ENCODE assay signal across 15 mouse cellular contexts in the genomic region with DNA sequence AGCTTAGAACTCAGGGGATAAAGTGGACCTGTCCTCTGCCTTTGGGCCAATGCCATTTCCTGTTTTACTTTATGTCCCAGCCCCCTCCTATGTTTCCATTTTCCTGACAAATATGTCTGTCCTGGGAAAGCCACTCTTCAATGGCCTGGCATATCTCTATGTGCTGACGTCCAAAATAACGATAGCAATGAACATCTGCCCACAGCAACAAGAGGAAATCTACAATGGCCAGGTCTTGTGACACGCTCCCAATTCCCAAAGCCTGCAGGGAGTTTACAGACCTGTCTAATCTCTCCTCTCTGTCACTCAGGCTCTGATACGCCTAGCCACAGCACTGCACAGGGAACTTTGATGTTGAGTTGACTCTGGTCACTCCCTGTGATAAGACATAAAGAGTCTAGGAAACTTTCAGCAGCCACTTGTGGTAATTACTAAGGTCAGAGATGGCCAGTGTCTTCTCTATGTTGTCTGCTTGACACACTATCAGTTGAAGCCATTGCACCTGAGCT.
DNase-seq lines count a peak whose midpoint lies in the region; ATAC-seq and TF ChIP-seq lines count a peak whose summit lies in the region.
"Had no signal": no experiment of that assay in that cellular context is flagged by ENCODE, and none has a peak within 500 bp of the region (broad histone marks: within the 10 kb centered on the region; RNA-seq: fewer than 3 reads in every experiment).

No protein-coding gene starts in this region.

- ATAC-seq in heart, embryonic 15.5 days (replicated peaks; ENCODE audit: insufficient number of reproducible peaks, insufficient read depth, low FRiP score, low read depth), result peak; percentile 41
- peak; percentile 34; the same call in 1 of the 2 replicates for ATAC-seq in lung, embryonic 16.5 days (ENCODE audit: low read depth)
- ATAC-seq: forebrain, postnatal 0 days; intestine, embryonic 15.5 days had no signal

- no peak for DNase-seq in gastrocnemius, adult 2 months
- DNase-seq in gastrocnemius, postnatal 25 days, result no peak
- no peak for DNase-seq in heart, postnatal 10 days
- no peak for DNase-seq in lung, adult 2 months
- no peak for DNase-seq in spleen, postnatal 36 days (ENCODE audit: low spot score in 2 of 2)
- DNase-seq: adrenal gland, postnatal 25 days; cerebellum, adult 18-20 months; forebrain, postnatal 0 days; right cerebral cortex, postnatal 25 days had no signal

- peak overlapping the region; percentile 33 for H3K27ac ChIP-seq in gastrocnemius, adult 2 months
- H3K27ac ChIP-seq in heart, embryonic 15.5 days, result peak overlapping the region; percentile 43
- H3K27ac ChIP-seq in lung, embryonic 16.5 days (ENCODE audit: low read length), result peak overlapping the region; percentile 42; the same call in 1 of the 2 replicates
- H3K27ac ChIP-seq: forebrain, embryonic 10.5 days; hindbrain, embryonic 14.5 days; intestine, embryonic 15.5 days; liver, embryonic 14.5 days had no signal

- H3K4me1 ChIP-seq in heart, embryonic 15.5 days (replicated peaks), result peaks cover 12% of the 10 kb centered on the region
- peaks cover 2% of the 10 kb centered on the region; the same call in 1 of the 2 replicates for H3K4me1 ChIP-seq in lung, embryonic 16.5 days (replicated peaks; ENCODE audit: control insufficient read depth, insufficient read depth, low read length)
- H3K4me1 ChIP-seq in lung, adult 2 months (ENCODE audit: control insufficient read depth, insufficient read depth, low read length), result peaks cover 11% of the 10 kb centered on the region
- H3K4me1 ChIP-seq: intestine, embryonic 15.5 days had no signal

- H3K27me3 ChIP-seq in heart, embryonic 15.5 days, result no peaks in the 10 kb centered on the region
- H3K27me3 ChIP-seq in lung, embryonic 16.5 days (ENCODE audit: control insufficient read depth, insufficient read depth, low read depth, low read length), result no peaks in the 10 kb centered on the region
- H3K27me3 ChIP-seq: intestine, embryonic 15.5 days had no signal

- H3K9me3 ChIP-seq in heart, embryonic 15.5 days (replicated peaks), result no peaks in the 10 kb centered on the region
- no peaks in the 10 kb centered on the region for H3K9me3 ChIP-seq in lung, embryonic 16.5 days (ENCODE audit: control insufficient read depth, low read length)
- H3K9me3 ChIP-seq: forebrain, embryonic 10.5 days; intestine, embryonic 15.5 days had no signal

- H3K4me3 ChIP-seq in gastrocnemius, adult 2 months, result no peak overlapping the region
- H3K4me3 ChIP-seq in heart, embryonic 15.5 days, result no peak overlapping the region
- no peak overlapping the region for H3K4me3 ChIP-seq in lung, embryonic 16.5 days (ENCODE audit: low read length)
- H3K4me3 ChIP-seq in lung, adult 2 months (replicated peaks; ENCODE audit: extremely low read depth, low read depth, low read length), result no peak overlapping the region
- H3K4me3 ChIP-seq: forebrain, embryonic 10.5 days; intestine, embryonic 15.5 days had no signal

- 17% methylated on average over 4 of the region's 4 CpGs for WGBS in heart, embryonic 15.5 days
- 34% methylated on average over 4 of the region's 4 CpGs for WGBS in lung, embryonic 16.5 days
- WGBS in lung, adult 2 months, result 35% methylated on average over 4 of the region's 4 CpGs

- TF ChIP-seq CTCF in gastrocnemius, adult 2 months (IDR thresholded peaks at IDR 0.05), result no peak
- no peak for TF ChIP-seq CTCF in lung, adult 2 months (IDR thresholded peaks at IDR 0.05; ENCODE audit: insufficient read depth, low read length)

- no peaks in the 10 kb centered on the region for H3K36me3 ChIP-seq in heart, embryonic 15.5 days
- peaks cover 14% of the 10 kb centered on the region for H3K36me3 ChIP-seq in lung, embryonic 16.5 days (ENCODE audit: control insufficient read depth, insufficient read depth, low read length)
- H3K36me3 ChIP-seq: forebrain, embryonic 10.5 days had no signal

- no peak for TF ChIP-seq POLR2A in lung, adult 2 months (IDR thresholded peaks at IDR 0.05; ENCODE audit: borderline replicate concordance, extremely low read depth, low read depth, low read length)

- no peak overlapping the region for H3K4me2 ChIP-seq in heart, embryonic 15.5 days
- no peak overlapping the region for H3K4me2 ChIP-seq in lung, embryonic 16.5 days (ENCODE audit: low read depth, low read length)
- H3K4me2 ChIP-seq: hindbrain, embryonic 14.5 days; intestine, embryonic 15.5 days had no signal

- intact Hi-C loops in gastrocnemius, adult 2 months (cut with DNase I), result no loop called here
- intact Hi-C loops in heart, postnatal 10 days (cut with DNase I), result no loop called here

- H3K9ac ChIP-seq in heart, embryonic 15.5 days, result no peak overlapping the region
- H3K9ac ChIP-seq in lung, embryonic 16.5 days (ENCODE audit: low read length), result no peak overlapping the region
- H3K9ac ChIP-seq: forebrain, postnatal 0 days; hindbrain, embryonic 14.5 days; intestine, embryonic 15.5 days; liver, embryonic 14.5 days had no signal
